Mouse (Mus musculus): ENCODE data around the gene Coq5.

The Coq5 gene

GRCm38 (mm10) chr5:115312816-115313667, 33.6 kb downstream of the Coq5 start:
- no peak for DNase-seq

- no peak for DNase-seq
Observed at GRCm38 (mm10) chr5:115313668-115313943, 34.1 kb downstream of the Coq5 start.

GRCm38 (mm10) chr5:115316968-115317644, 37.6 kb downstream of the Coq5 start:
- DNase-seq = no peak

GRCm38 (mm10) chr5:115317645-115318328, 38.3 kb downstream of the Coq5 start:
- no peak for DNase-seq

- DNase-seq = peak; percentile 78
Observed at GRCm38 (mm10) chr5:115319004-115319940, 39.8 kb downstream of the Coq5 start.

- DNase-seq = no peak
Observed at GRCm38 (mm10) chr5:115326256-115326831, 46.9 kb downstream of the Coq5 start.

- peak; percentile 98 for DNase-seq
Observed at GRCm38 (mm10) chr5:115326875-115327609, 47.6 kb downstream of the Coq5 start, which contains the start of gene Srsf9. Gene Srsf9, plus strand, starts transcription at chr5:115327177.

GRCm38 (mm10) chr5:115327610-115328548, 48.4 kb downstream of the Coq5 start:
- peak; percentile 25 for DNase-seq

GRCm38 (mm10) chr5:115330955-115331354, 51.5 kb downstream of the Coq5 start:
- DNase-seq = no peak

- DNase-seq = no peak
Observed at GRCm38 (mm10) chr5:115333626-115334025, 54.2 kb downstream of the Coq5 start.

GRCm38 (mm10) chr5:115340007-115340406, 60.5 kb downstream of the Coq5 start:
- no peak for DNase-seq

- DNase-seq = peak; percentile 91
Observed at GRCm38 (mm10) chr5:115340577-115341313, 61.3 kb downstream of the Coq5 start, which contains the start of the genes Gatc and Triap1. Gene Gatc, minus strand, starts transcription at chr5:115341178. Gene Triap1, plus strand, starts transcription at chr5:115341225.

GRCm38 (mm10) chr5:115341314-115342165, 62.1 kb downstream of the Coq5 start:
- no peak for DNase-seq
